Mouse (Mus musculus) testis, adult 2 months (tissue): ENCODE data around the gene Dop1a.

Source experiments
- CTCF ChIP-seq: fragments of 200-500 bp; IDR thresholded peaks from 2 replicates; pipeline ENCODE4 v1.5.1; 2012; ENCODE audit warnings: low read depth, mild to moderate bottlenecking, inconsistent platforms, low read length, moderate library complexity; ENCODE audit not compliant: control insufficient read depth, insufficient read depth, insufficient replicate concordance
- POLR2A ChIP-seq: fragments of 200-500 bp; IDR thresholded peaks from 2 replicates; pipeline ENCODE4 v1.6.1; 2012; ENCODE audit warnings: low read depth, mild to moderate bottlenecking, inconsistent platforms, low read length, moderate library complexity; ENCODE audit not compliant: control insufficient read depth

GRCm38 (mm10) chr9:86599723-86600303 is 132.9 kb downstream of the Dop1a start:
- no peak for TF ChIP-seq POLR2A
- no peak for TF ChIP-seq CTCF
